Mouse (Mus musculus): ENCODE measurements around the gene Clvs2.

Clvs2 gene

GRCm38 (mm10) chr10:33624131-33624879 is at the start of gene Clvs2:
TSS of gene Clvs2 (minus strand) at chr10:33624769.
- DNase-seq (ENCODE audit: low spot score in 2 of 2): no peak

GRCm38 (mm10) chr10:33653142-33653541 is 28.6 kb upstream of the Clvs2 start:
- DNase-seq (ENCODE audit: low spot score in 2 of 2): no peak

GRCm38 (mm10) chr10:33623577-33623991 is 985 bp downstream of the Clvs2 start:
- DNase-seq (ENCODE audit: low spot score in 2 of 2): no peak

- no peak for DNase-seq (ENCODE audit: low spot score in 2 of 2)
These were observed 1.9 kb downstream of the Clvs2 start for GRCm38 (mm10) chr10:33622700-33623099.

- DNase-seq (ENCODE audit: low spot score in 2 of 2): no peak
These were observed 8.4 kb downstream of the Clvs2 start for GRCm38 (mm10) chr10:33616207-33616606.

GRCm38 (mm10) chr10:33613197-33613596 is 11.4 kb downstream of the Clvs2 start:
- DNase-seq (ENCODE audit: low spot score in 2 of 2): no peak

GRCm38 (mm10) chr10:33592732-33593131 is 31.8 kb downstream of the Clvs2 start:
- no peak for DNase-seq (ENCODE audit: low spot score in 2 of 2)

- DNase-seq (ENCODE audit: low spot score in 2 of 2): no peak
These were observed 35.8 kb downstream of the Clvs2 start for GRCm38 (mm10) chr10:33588800-33589199.

GRCm38 (mm10) chr10:33587118-33587517 is 37.5 kb downstream of the Clvs2 start:
- no peak for DNase-seq (ENCODE audit: low spot score in 2 of 2)

- no peak for DNase-seq (ENCODE audit: low spot score in 2 of 2)
These were observed 66.5 kb downstream of the Clvs2 start for GRCm38 (mm10) chr10:33558081-33558480.

- no peak for DNase-seq (ENCODE audit: low spot score in 2 of 2)
These were observed 84.2 kb downstream of the Clvs2 start for GRCm38 (mm10) chr10:33540331-33540730.

Data from heart, adult 9 months (tissue).